Mouse (Mus musculus) cerebellum, adult 2 months (tissue): ENCODE results near the gene Muc13.
A peak's percentile ranks its signal among the peaks of the same experiment; 100 is the strongest.

ENCODE experiments used
- CTCF ChIP-seq: fragments of 200-500 bp; IDR thresholded peaks from 2 replicates; pipeline ENCODE4 v1.5.1; 2011; ENCODE audit warnings: low read depth, mild to moderate bottlenecking, control low read depth, low read length, moderate library complexity, borderline replicate concordance; ENCODE audit not compliant: insufficient read depth
- POLR2A ChIP-seq: fragments of 200-500 bp; IDR thresholded peaks from 2 replicates; pipeline ENCODE4 v1.6.1; 2011; ENCODE audit warnings: low read length, control low read depth, borderline replicate concordance; ENCODE audit not compliant: insufficient read depth

GRCm38 (mm10) chr16:33820269-33821178, 26.7 kb downstream of the Muc13 start:
- peak; percentile 89 for TF ChIP-seq CTCF
- no peak for TF ChIP-seq POLR2A
